Mouse (Mus musculus) limb, embryonic 14.5 days (tissue): ENCODE measurements around the gene Eif4e3. TPM values are rescaled to one million over a fixed set of nuclear protein-coding genes. Genes with fewer than 3 reads are reported as not detected.
A peak's percentile ranks its signal among the peaks of the same experiment; 100 is the strongest.

Experiments
- ATAC-seq: fragments of 200-750 bp; cut with Nextera tagmentation; 2 replicates; pipeline ENCODE4 v1.8.0; 2017; ENCODE audit warnings: low read depth, moderate number of reproducible peaks, moderate TSS enrichment; ENCODE audit not compliant: low FRiP score
- DNase-seq: peaks from one replicate; pipeline ENCODE4 v3.0.0-alpha.2; 2015; ENCODE audit warnings: low spot score
- H3K27ac ChIP-seq: fragments of 300-500 bp; sonication (generic); replicated peaks from 2 replicates; pipeline ENCODE4 v1.5.1; 2014; ENCODE audit warnings: low read depth, mild to moderate bottlenecking, low read length, moderate library complexity, mixed read lengths
- H3K27me3 ChIP-seq: fragments of 300-500 bp; sonication (generic); 2 replicates; pipeline ENCODE4 v1.6.1; 2014; ENCODE audit warnings: low read length, mixed read lengths; ENCODE audit not compliant: control insufficient read depth, insufficient read depth
- H3K36me3 ChIP-seq: fragments of 300-500 bp; sonication (generic); 2 replicates; pipeline ENCODE4 v1.6.1; 2014; ENCODE audit warnings: mild to moderate bottlenecking, low read length, moderate library complexity, mixed read lengths; ENCODE audit not compliant: control insufficient read depth, insufficient read depth
- H3K4me1 ChIP-seq: fragments of 300-500 bp; sonication (generic); 2 replicates; pipeline ENCODE4 v1.6.1; 2014; ENCODE audit warnings: antibody characterized with exemption, low read length, mixed read lengths; ENCODE audit not compliant: control insufficient read depth, insufficient read depth
- H3K4me2 ChIP-seq: fragments of 300-500 bp; sonication (generic); replicated peaks from 2 replicates; pipeline ENCODE4 v1.6.1; 2014; ENCODE audit warnings: low read depth, mild to moderate bottlenecking, low read length, moderate library complexity; ENCODE audit not compliant: severe bottlenecking
- H3K4me3 ChIP-seq: fragments of 300-500 bp; sonication (generic); replicated peaks from 2 replicates; pipeline ENCODE4 v1.5.1; 2014; ENCODE audit warnings: low read length
- H3K9ac ChIP-seq: fragments of 300-500 bp; sonication (generic); 2 replicates; pipeline ENCODE4 v1.6.1; 2014; ENCODE audit warnings: mild to moderate bottlenecking, low read depth, low read length, moderate library complexity; ENCODE audit not compliant: severe bottlenecking
- H3K9me3 ChIP-seq: fragments of 300-500 bp; sonication (generic); 2 replicates; pipeline ENCODE4 v1.6.1; 2016; ENCODE audit warnings: low read length; ENCODE audit not compliant: control insufficient read depth
- POLR2A ChIP-seq: fragments of 200-500 bp; IDR thresholded peaks from 2 replicates; pipeline ENCODE4 v1.8.0; 2012; ENCODE audit warnings: inconsistent platforms, mild to moderate bottlenecking, moderate library complexity, borderline replicate concordance; ENCODE audit not compliant: insufficient read depth, insufficient read length; ENCODE audit errors: extremely low read depth
- WGBS: fragments of 180-500 bp; shearing (Covaris S2); extraction: QIAGEN DNeasy Blood & Tissue Kit; methylation state at CpG from one replicate; pipeline ENCODE4 v1.1.7; 2014; 5-methylcytosine and 5-hydroxymethylcytosine counted together
- polyA plus RNA-seq, 2 experiments: library from polyadenylated mRNA; depleted of rRNA in 1 of 2; stranded (reverse) in 1 of 2; unstranded in 1 of 2; fragments of >200 nt; fragmentation: Nextera tagmentation in 1 of 2; extraction: Ambion mirVana in 1 of 2; gene quantifications; 2 replicates each; pipeline versions ENCODE4 v1.2.1 to v1.2.3; 2012 to 2014

Eif4e3 gene
- polyA plus RNA-seq, 2 experiments, result 14.6 to 19.8 TPM

- Histone ChIP-seq H3K27me3 (no peaks in the 10 kb centered on the region), H3K9ac (no peak overlapping the region), H3K27ac (no peak overlapping the region), H3K4me2 (no peak overlapping the region), H3K4me3 (no peak overlapping the region), H3K36me3 (peaks cover 10% of the 10 kb centered on the region; the same call in 1 of the 2 replicates), H3K9me3 (no peaks in the 10 kb centered on the region), H3K4me1 (peaks cover 39% of the 10 kb centered on the region)
- DNase-seq, result peak; percentile 71
- TF ChIP-seq POLR2A, result no peak
- WGBS, result 22% methylated on average over 6 of the region's 6 CpGs
- ATAC-seq, result peak; percentile 56
These were observed 42.9 kb downstream of the Eif4e3 start for GRCm38 (mm10) chr6:99623641-99624040.

GRCm38 (mm10) chr6:99621167-99621566 lies 45.4 kb downstream of the Eif4e3 start:
- 36% methylated on average over 4 of the region's 4 CpGs for WGBS
- DNase-seq, result no peak
- H3K4me3 ChIP-seq, result no peak overlapping the region
- H3K9ac ChIP-seq, result no peak overlapping the region
- H3K36me3 ChIP-seq, result peaks cover 5% of the 10 kb centered on the region; the same call in 1 of the 2 replicates
- H3K4me2 ChIP-seq, result no peak overlapping the region
- no peak overlapping the region for H3K27ac ChIP-seq
- no peaks in the 10 kb centered on the region for H3K27me3 ChIP-seq
- no peak for TF ChIP-seq POLR2A
- no peak for ATAC-seq
- no peaks in the 10 kb centered on the region for H3K9me3 ChIP-seq
- H3K4me1 ChIP-seq, result peaks cover 31% of the 10 kb centered on the region

- Histone ChIP-seq H3K4me1 (peaks cover 36% of the 10 kb centered on the region), H3K4me3 (no peak overlapping the region), H3K27me3 (no peaks in the 10 kb centered on the region), H3K36me3 (peaks cover 5% of the 10 kb centered on the region; the same call in 1 of the 2 replicates), H3K9me3 (no peaks in the 10 kb centered on the region), H3K4me2 (peak overlapping the region; percentile 5; the same call in 1 of the 2 replicates), H3K9ac (no peak overlapping the region), H3K27ac (no peak overlapping the region; the same call in 1 of the 2 replicates)
- ATAC-seq (no peak), DNase-seq (no peak)
- WGBS, result 31% methylated on average over 7 of the region's 7 CpGs
- TF ChIP-seq POLR2A, result no peak
These were observed 46.1 kb downstream of the Eif4e3 start for GRCm38 (mm10) chr6:99620471-99620870.

GRCm38 (mm10) chr6:99619964-99620363 lies 46.6 kb downstream of the Eif4e3 start:
- 24% methylated on average over 8 of the region's 8 CpGs for WGBS
- no peaks in the 10 kb centered on the region for H3K27me3 ChIP-seq
- peaks cover 5% of the 10 kb centered on the region; the same call in 1 of the 2 replicates for H3K36me3 ChIP-seq
- DNase-seq (no peak), ATAC-seq (no peak)
- H3K4me1 ChIP-seq, result peaks cover 41% of the 10 kb centered on the region
- TF ChIP-seq POLR2A, result no peak
- no peaks in the 10 kb centered on the region for H3K9me3 ChIP-seq
- no peak overlapping the region for H3K9ac ChIP-seq
- peak overlapping the region; percentile 16 for H3K27ac ChIP-seq
- peak overlapping the region; percentile 5 for H3K4me2 ChIP-seq
- no peak overlapping the region for H3K4me3 ChIP-seq

- Histone ChIP-seq H3K9me3 (no peaks in the 10 kb centered on the region), H3K4me1 (peaks cover 42% of the 10 kb centered on the region), H3K27me3 (no peaks in the 10 kb centered on the region), H3K36me3 (peaks cover 5% of the 10 kb centered on the region; the same call in 1 of the 2 replicates), H3K27ac (no peak overlapping the region; the same call in 1 of the 2 replicates), H3K4me3 (no peak overlapping the region), H3K9ac (no peak overlapping the region), H3K4me2 (no peak overlapping the region; the same call in 1 of the 2 replicates)
- DNase-seq, result peak; percentile 65
- 9% methylated on average over 8 of the region's 8 CpGs for WGBS
- no peak for TF ChIP-seq POLR2A
- ATAC-seq, result peak; percentile 59; the same call in 1 of the 2 replicates
These were observed 47.1 kb downstream of the Eif4e3 start for GRCm38 (mm10) chr6:99619466-99619865.

GRCm38 (mm10) chr6:99617867-99618266 lies 48.7 kb downstream of the Eif4e3 start:
- H3K27me3 ChIP-seq, result no peaks in the 10 kb centered on the region
- no peak overlapping the region for H3K4me3 ChIP-seq
- peaks cover 4% of the 10 kb centered on the region; the same call in 1 of the 2 replicates for H3K36me3 ChIP-seq
- WGBS, result 48% methylated on average over 7 of the region's 7 CpGs
- ATAC-seq, result no peak
- H3K4me1 ChIP-seq, result peaks cover 41% of the 10 kb centered on the region
- no peak overlapping the region for H3K9ac ChIP-seq
- no peak overlapping the region for H3K4me2 ChIP-seq
- no peaks in the 10 kb centered on the region for H3K9me3 ChIP-seq
- no peak for DNase-seq
- H3K27ac ChIP-seq, result no peak overlapping the region
- TF ChIP-seq POLR2A, result no peak
